Mouse (Mus musculus): ENCODE data around the gene Eno3.

DNA sequence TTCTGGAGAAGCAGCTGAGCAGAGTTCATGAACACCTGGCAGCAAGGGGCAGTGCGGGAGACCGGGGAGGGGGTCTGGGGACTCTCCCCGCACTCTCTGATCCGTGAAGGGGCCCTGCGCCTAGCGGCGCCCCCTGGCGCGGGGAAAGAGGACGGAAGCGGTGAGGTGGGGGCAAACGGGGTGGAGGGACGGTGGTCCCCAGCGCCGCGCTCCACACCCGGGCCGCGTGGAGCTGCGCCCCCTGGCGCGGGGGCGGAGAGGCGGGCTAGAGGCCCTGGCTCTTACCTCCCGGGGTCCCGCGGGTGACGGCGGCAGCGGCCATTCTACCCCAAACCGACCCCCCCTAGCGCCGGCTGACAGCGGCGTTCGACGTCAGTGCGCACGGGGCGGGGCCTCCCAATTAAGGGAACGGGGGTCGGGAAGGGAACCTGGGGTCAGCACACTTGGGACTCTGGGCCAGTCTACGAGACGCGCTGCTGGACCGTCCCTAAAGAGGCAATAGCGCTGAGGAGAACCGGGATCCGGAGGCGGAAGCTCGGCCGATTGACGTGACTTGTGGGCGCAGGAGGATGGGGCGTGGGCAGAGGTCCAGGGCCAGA is 30.7 kb downstream of the Eno3 start, which contains the start of gene Camta2:
- TF ChIP-seq CTCF (IDR thresholded peaks at IDR 0.05; ENCODE audit: low read depth) (peak; percentile 65), EP300 (optimal IDR thresholded peaks at IDR 0.05) (no peak)
